Mouse (Mus musculus) c-Kit-positive CD71-positive TER-119-negative erythroid progenitor cells, embryonic 14.5 days (primary cell): ENCODE measurements around the gene Insr.
A peak's percentile ranks its signal among the peaks of the same experiment; 100 is the strongest.
"Not testable (repeated sequence)": the region's sequence is repeated elsewhere in the genome, so short reads cannot be mapped to it uniquely, and the experiment has no call there.

Experiments used
- DNase-seq: peaks from one replicate; pipeline ENCODE4 v3.0.0-alpha.2; 2013; ENCODE audit warnings: low read depth

The Insr gene

GRCm38 (mm10) chr8:3230118-3231060 is 49.0 kb downstream of the Insr start:
- peak; percentile 55 for DNase-seq

- DNase-seq = no peak
These were observed 52.0 kb downstream of the Insr start for GRCm38 (mm10) chr8:3227423-3227822.

- DNase-seq = no peak
These were observed 53.7 kb downstream of the Insr start for GRCm38 (mm10) chr8:3225731-3226130.

GRCm38 (mm10) chr8:3225184-3225583 is 54.2 kb downstream of the Insr start:
- no peak for DNase-seq

GRCm38 (mm10) chr8:3222636-3222965 is 56.8 kb downstream of the Insr start:
- DNase-seq = no peak

- no peak for DNase-seq
These were observed 57.3 kb downstream of the Insr start for GRCm38 (mm10) chr8:3221960-3222635.

- DNase-seq = peak; percentile 87
These were observed 58.1 kb downstream of the Insr start for GRCm38 (mm10) chr8:3221047-3221959.

- DNase-seq = no peak
These were observed 58.9 kb downstream of the Insr start for GRCm38 (mm10) chr8:3220502-3220901.

- DNase-seq = no peak
These were observed 59.5 kb downstream of the Insr start for GRCm38 (mm10) chr8:3219921-3220411.

GRCm38 (mm10) chr8:3219266-3219665 is 60.2 kb downstream of the Insr start:
- no peak for DNase-seq

GRCm38 (mm10) chr8:3216541-3217092 is 62.8 kb downstream of the Insr start:
- DNase-seq = no peak

GRCm38 (mm10) chr8:3215561-3215960 is 63.9 kb downstream of the Insr start:
- DNase-seq = no peak

- no peak for DNase-seq
These were observed 64.8 kb downstream of the Insr start for GRCm38 (mm10) chr8:3214601-3215000.

GRCm38 (mm10) chr8:3211456-3211855 is 68.0 kb downstream of the Insr start:
- no peak for DNase-seq

- DNase-seq = no peak
These were observed 69.5 kb downstream of the Insr start for GRCm38 (mm10) chr8:3209960-3210359.

GRCm38 (mm10) chr8:3209268-3209667 is 70.1 kb downstream of the Insr start:
- no peak for DNase-seq

- no peak for DNase-seq
These were observed 70.7 kb downstream of the Insr start for GRCm38 (mm10) chr8:3208729-3209128.

- DNase-seq = no peak
These were observed 74.5 kb downstream of the Insr start for GRCm38 (mm10) chr8:3204758-3205443.

- no peak for DNase-seq
These were observed 76.6 kb downstream of the Insr start for GRCm38 (mm10) chr8:3202792-3203191.

GRCm38 (mm10) chr8:3194297-3194696 is 85.1 kb downstream of the Insr start:
- not testable (repeated sequence) for DNase-seq

- DNase-seq = no peak
These were observed 88.4 kb downstream of the Insr start for GRCm38 (mm10) chr8:3191006-3191405.
